Mouse (Mus musculus): ENCODE data around the gene Gm42372.

GRCm38 (mm10) chr7:16956410-16957265, 26.2 kb upstream of the Gm42372 start:
- TF ChIP-seq EP300 (IDR thresholded peaks at IDR 0.05; ENCODE audit: low read depth) (no peak), CTCF (IDR thresholded peaks at IDR 0.05; ENCODE audit: low read depth) (no peak)
